Mouse (Mus musculus): ENCODE results near the gene Egr4. TPM values are rescaled to one million over a fixed set of nuclear protein-coding genes. Genes with fewer than 3 reads are reported as not detected.

Gene Egr4
- polyA plus RNA-seq, 1 experiment from 2014 or later, result not detected

DNA sequence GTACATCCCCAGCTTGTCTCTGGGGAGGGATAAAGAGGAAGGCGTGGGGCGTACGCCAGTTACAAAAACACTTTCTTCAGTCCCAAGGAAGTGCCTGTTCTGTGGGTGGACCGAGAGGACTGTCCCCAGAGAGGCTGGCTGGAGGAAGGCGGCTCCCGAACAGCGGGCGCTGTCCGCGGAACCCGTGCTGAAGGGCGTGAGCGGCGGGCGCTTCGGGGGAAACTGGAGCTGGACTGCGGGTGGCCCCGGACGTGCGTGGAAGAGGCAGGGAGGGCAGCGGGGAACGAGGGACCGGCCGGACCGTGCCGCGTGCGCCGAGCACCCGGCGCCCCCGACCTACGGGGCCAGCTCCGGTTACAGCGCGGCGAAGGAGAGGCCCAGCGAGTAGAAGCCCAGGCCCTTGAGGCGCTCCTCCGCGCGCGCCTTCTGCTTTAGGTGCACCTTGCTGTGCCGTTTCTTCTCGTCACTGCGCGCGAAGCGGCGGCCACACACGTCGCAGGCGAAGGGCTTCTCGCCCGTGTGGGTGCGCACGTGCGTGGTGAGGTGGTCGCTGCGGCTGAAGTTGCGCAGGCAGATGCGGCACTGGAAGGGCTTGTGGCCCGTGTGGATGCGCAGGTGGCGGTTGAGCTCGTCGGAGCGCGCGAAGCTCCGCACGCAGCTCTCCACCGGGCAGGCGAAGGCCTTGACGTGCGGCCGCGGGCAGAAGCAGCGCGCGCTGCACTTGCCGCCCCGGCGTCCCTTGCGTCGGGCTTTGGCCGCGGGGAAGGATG lies 1.9 kb downstream of the Egr4 start:
- Histone ChIP-seq H3K27me3 (peaks cover 91% of the 10 kb centered on the region), H3K36me3 (no peaks in the 10 kb centered on the region), H3K27ac (no peak overlapping the region), H3K4me2 (peak overlapping the region; percentile 86), H3K9ac (no peak overlapping the region), H3K4me1 (peaks cover 29% of the 10 kb centered on the region), H3K9me3 (no peaks in the 10 kb centered on the region), H3K4me3 (peak overlapping the region; percentile 43)
- under 1% methylated on average over 88 of the region's 88 CpGs for WGBS
- 0 out of 2 replicates have a peak, but pooled peaks have one; percentile 7 for ATAC-seq (ENCODE audit: insufficient number of reproducible peaks, low FRiP score, low TSS enrichment, low read depth)

DNA sequence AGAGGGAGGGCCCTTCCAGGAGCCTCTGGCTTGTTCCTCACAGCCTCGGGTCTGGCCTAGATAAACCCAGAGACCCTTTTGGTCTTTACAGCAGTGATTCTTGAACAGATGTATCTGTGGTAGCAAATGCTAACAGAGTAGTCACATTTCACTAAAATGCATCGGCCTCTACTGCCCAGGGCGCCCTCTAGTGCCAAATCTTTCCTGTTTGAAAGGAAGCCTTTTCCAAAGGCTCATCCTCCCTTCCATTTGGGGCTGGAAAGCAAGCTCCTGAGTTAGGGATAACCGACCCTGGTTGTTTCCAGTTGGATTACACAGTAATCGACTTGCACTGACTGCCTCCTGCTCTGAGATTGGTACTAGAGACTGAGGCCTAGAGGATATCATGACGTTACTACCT lies 2.9 kb downstream of the Egr4 start:
- Histone ChIP-seq H3K4me2 (no peak overlapping the region), H3K9ac (no peak overlapping the region), H3K9me3 (no peaks in the 10 kb centered on the region), H3K4me3 (no peak overlapping the region), H3K27ac (no peak overlapping the region), H3K4me1 (peaks cover 29% of the 10 kb centered on the region), H3K27me3 (peaks cover 82% of the 10 kb centered on the region), H3K36me3 (no peaks in the 10 kb centered on the region)
- no peak for ATAC-seq (ENCODE audit: insufficient number of reproducible peaks, low FRiP score, low TSS enrichment, low read depth)
- 4% methylated on average over 6 of the region's 6 CpGs for WGBS

GRCm38 (mm10) chr6:85508602-85509001 lies 4.8 kb downstream of the Egr4 start:
- 38% methylated on average over 5 of the region's 5 CpGs for WGBS
- Histone ChIP-seq H3K27ac (no peak overlapping the region), H3K4me2 (no peak overlapping the region), H3K9ac (no peak overlapping the region), H3K36me3 (no peaks in the 10 kb centered on the region), H3K9me3 (no peaks in the 10 kb centered on the region), H3K4me1 (peaks cover 25% of the 10 kb centered on the region), H3K27me3 (peaks cover 82% of the 10 kb centered on the region), H3K4me3 (no peak overlapping the region)
- no peak for ATAC-seq (ENCODE audit: insufficient number of reproducible peaks, low FRiP score, low TSS enrichment, low read depth)

- no peaks in the 10 kb centered on the region for H3K36me3 ChIP-seq
- H3K4me3 ChIP-seq, result no peak overlapping the region
- H3K9ac ChIP-seq, result no peak overlapping the region
- H3K27ac ChIP-seq, result no peak overlapping the region
- no peak overlapping the region for H3K4me2 ChIP-seq
- no peaks in the 10 kb centered on the region for H3K9me3 ChIP-seq
- 74% methylated on average over 2 of the region's 2 CpGs for WGBS
- peaks cover 17% of the 10 kb centered on the region for H3K4me1 ChIP-seq
- H3K27me3 ChIP-seq, result peaks cover 66% of the 10 kb centered on the region
- no peak for ATAC-seq (ENCODE audit: insufficient number of reproducible peaks, low FRiP score, low TSS enrichment, low read depth)
These were observed 8.5 kb downstream of the Egr4 start for GRCm38 (mm10) chr6:85504908-85505307.

- peak within 1 kb of the TSS; percentile 27; the same call in 1 of the 2 replicates for H3K9ac ChIP-seq
- ATAC-seq (ENCODE audit: insufficient number of reproducible peaks, low FRiP score, low TSS enrichment, low read depth), result no peak
- no peak within 1 kb of the TSS for H3K27ac ChIP-seq
- peaks cover 17% of the 10 kb centered on the region for H3K4me1 ChIP-seq
- H3K36me3 ChIP-seq, result no peaks in the 10 kb centered on the region
- no peaks in the 10 kb centered on the region for H3K9me3 ChIP-seq
- H3K4me3 ChIP-seq, result peak within 1 kb of the TSS; percentile 56
- peaks cover 48% of the 10 kb centered on the region for H3K27me3 ChIP-seq
- WGBS, result 1% methylated on average over 18 of the region's 22 CpGs
- H3K4me2 ChIP-seq, result peak within 1 kb of the TSS; percentile 96
These were observed 10.5 kb downstream of the Egr4 start, which contains the start of gene Fbxo41 for GRCm38 (mm10) chr6:85502911-85503250. Gene Fbxo41, minus strand, starts transcription at chr6:85502994.

DNA sequence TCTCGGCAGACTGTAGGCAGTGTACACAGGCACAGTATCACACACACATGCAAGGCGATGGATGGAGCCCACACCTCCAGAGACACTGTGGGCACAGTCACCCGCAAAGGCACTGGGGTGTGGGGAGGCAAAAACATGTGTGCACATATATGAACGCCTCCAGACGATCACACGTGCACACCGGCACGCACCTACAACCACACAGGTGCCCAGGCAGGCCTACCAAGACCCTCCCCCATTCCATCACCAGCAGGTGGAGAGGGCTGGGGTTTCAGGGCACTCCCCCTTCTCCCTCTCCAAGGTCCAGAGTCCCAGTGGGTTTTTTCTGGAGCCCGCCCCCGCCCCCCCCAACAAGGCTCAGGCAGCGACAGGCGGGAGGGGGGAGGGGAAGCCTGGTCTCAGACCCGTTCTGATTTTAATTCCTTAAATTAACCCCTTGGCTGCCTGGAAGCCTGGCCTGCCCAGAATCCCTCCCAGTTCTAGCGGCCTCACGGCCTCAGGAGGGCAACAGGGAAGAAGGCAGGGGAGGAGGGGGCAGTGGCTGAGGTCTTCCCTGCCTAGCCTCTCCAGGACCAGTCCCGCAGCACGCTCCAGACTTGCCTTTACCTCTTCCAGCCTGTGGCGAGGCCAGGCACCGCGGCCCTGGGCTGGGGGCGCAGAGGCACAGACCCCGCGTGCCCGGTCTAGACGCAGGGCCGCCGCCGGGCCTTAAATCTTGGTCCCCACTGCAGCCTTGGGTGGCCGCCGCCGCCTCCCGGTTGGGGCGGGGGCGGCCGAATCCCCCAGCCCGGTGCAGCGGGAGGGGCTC lies 11.1 kb downstream of the Egr4 start:
- no peaks in the 10 kb centered on the region for H3K9me3 ChIP-seq
- peak overlapping the region; percentile 96 for H3K4me2 ChIP-seq
- no peaks in the 10 kb centered on the region for H3K36me3 ChIP-seq
- peaks cover 17% of the 10 kb centered on the region for H3K4me1 ChIP-seq
- no peak overlapping the region for H3K27ac ChIP-seq
- ATAC-seq (ENCODE audit: insufficient number of reproducible peaks, low FRiP score, low TSS enrichment, low read depth), result peak; percentile 46; the same call in 1 of the 2 replicates
- under 1% methylated on average over 34 of the region's 37 CpGs for WGBS
- peaks cover 43% of the 10 kb centered on the region for H3K27me3 ChIP-seq
- peak overlapping the region; percentile 27; the same call in 1 of the 2 replicates for H3K9ac ChIP-seq
- H3K4me3 ChIP-seq, result peak overlapping the region; percentile 56

- H3K36me3 ChIP-seq, result no peaks in the 10 kb centered on the region
- ATAC-seq (ENCODE audit: insufficient number of reproducible peaks, low FRiP score, low TSS enrichment, low read depth), result no peak
- WGBS, result 3% methylated on average over 6 of the region's 6 CpGs
- H3K4me1 ChIP-seq, result peaks cover 17% of the 10 kb centered on the region
- peak overlapping the region; percentile 56 for H3K4me3 ChIP-seq
- no peak overlapping the region for H3K9ac ChIP-seq
- peaks cover 41% of the 10 kb centered on the region for H3K27me3 ChIP-seq
- H3K4me2 ChIP-seq, result peak overlapping the region; percentile 96; the same call in 1 of the 2 replicates
- H3K9me3 ChIP-seq, result no peaks in the 10 kb centered on the region
- no peak overlapping the region for H3K27ac ChIP-seq
These were observed 11.8 kb downstream of the Egr4 start for GRCm38 (mm10) chr6:85501571-85502102.

- no peak overlapping the region for H3K4me3 ChIP-seq
- no peak for ATAC-seq (ENCODE audit: insufficient number of reproducible peaks, low FRiP score, low TSS enrichment, low read depth)
- 51% methylated on average over 1 of the region's 1 CpGs for WGBS
- H3K27ac ChIP-seq, result no peak overlapping the region
- no peak overlapping the region for H3K4me2 ChIP-seq
- H3K4me1 ChIP-seq, result peaks cover 17% of the 10 kb centered on the region
- no peaks in the 10 kb centered on the region for H3K36me3 ChIP-seq
- no peak overlapping the region for H3K9ac ChIP-seq
- H3K9me3 ChIP-seq, result no peaks in the 10 kb centered on the region
- H3K27me3 ChIP-seq, result peaks cover 39% of the 10 kb centered on the region
These were observed 13.0 kb downstream of the Egr4 start for GRCm38 (mm10) chr6:85500416-85500815.

GRCm38 (mm10) chr6:85498147-85498546 lies 15.2 kb downstream of the Egr4 start:
- Histone ChIP-seq H3K27ac (no peak overlapping the region), H3K4me2 (no peak overlapping the region), H3K4me1 (peaks cover 16% of the 10 kb centered on the region), H3K27me3 (peaks cover 16% of the 10 kb centered on the region), H3K36me3 (no peaks in the 10 kb centered on the region), H3K9me3 (no peaks in the 10 kb centered on the region; the same call in 1 of the 2 replicates), H3K4me3 (no peak overlapping the region), H3K9ac (no peak overlapping the region)
- 62% methylated on average over 9 of the region's 9 CpGs for WGBS
- ATAC-seq (ENCODE audit: insufficient number of reproducible peaks, low FRiP score, low TSS enrichment, low read depth), result no peak

DNA sequence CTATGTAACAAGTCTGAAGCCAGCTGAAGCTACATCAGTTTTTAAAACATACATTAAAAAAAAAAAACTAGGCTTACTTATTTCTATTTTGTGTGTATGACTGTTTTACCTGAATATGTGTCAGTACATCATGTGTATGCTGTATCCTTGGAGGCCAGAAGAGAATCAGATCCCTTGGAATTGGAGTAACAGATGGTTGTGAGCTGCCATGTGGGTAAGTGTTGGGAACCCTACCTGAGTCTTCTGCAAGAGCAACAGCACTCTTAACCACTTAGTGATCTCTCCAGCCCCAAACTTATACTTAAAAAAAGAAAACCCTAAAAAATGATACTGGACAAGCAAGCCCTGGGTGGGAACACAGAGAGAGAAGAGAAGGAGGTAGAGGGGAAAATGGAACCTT lies 16.4 kb downstream of the Egr4 start:
- Histone ChIP-seq H3K4me2 (no peak overlapping the region), H3K27me3 (peaks cover 5% of the 10 kb centered on the region; the same call in 1 of the 2 replicates), H3K4me1 (peaks cover 4% of the 10 kb centered on the region), H3K4me3 (no peak overlapping the region), H3K9ac (no peak overlapping the region), H3K9me3 (no peaks in the 10 kb centered on the region; the same call in 1 of the 2 replicates), H3K27ac (no peak overlapping the region), H3K36me3 (no peaks in the 10 kb centered on the region)
- ATAC-seq (ENCODE audit: insufficient number of reproducible peaks, low FRiP score, low TSS enrichment, low read depth), result no peak

- Histone ChIP-seq H3K4me3 (no peak overlapping the region), H3K9ac (no peak overlapping the region), H3K36me3 (no peaks in the 10 kb centered on the region), H3K27me3 (peaks cover 16% of the 10 kb centered on the region), H3K9me3 (no peaks in the 10 kb centered on the region; the same call in 1 of the 2 replicates), H3K4me1 (0 out of 2 replicates have a peak, but pooled peaks cover 2% of the 10 kb centered on the region), H3K4me2 (no peak overlapping the region), H3K27ac (no peak overlapping the region)
- 24% methylated on average over 3 of the region's 3 CpGs for WGBS
- no peak for ATAC-seq (ENCODE audit: insufficient number of reproducible peaks, low FRiP score, low TSS enrichment, low read depth)
These were observed 21.8 kb downstream of the Egr4 start for GRCm38 (mm10) chr6:85491606-85492005.

DNA sequence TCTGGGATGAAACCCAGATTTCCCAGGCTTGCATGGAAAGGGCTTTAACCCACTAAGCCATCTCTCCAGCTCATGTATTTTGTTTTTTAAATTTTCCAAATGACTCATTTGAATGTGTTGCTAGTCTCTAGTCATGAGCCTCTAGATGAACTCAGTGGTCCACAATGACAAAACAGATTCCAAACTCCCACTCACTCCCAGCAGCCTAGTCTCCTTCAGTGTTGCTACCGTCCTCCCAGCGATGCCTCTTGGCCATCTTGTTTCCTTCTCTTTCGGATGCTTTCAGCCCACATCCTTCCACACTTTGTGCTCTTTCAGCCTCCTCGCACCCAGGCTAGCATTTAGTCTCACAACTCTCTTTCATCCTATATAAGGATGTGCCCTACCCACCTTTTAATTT lies 23.1 kb downstream of the Egr4 start:
- no peak for ATAC-seq (ENCODE audit: insufficient number of reproducible peaks, low FRiP score, low TSS enrichment, low read depth)

More for the DNA sequence above, 23.1 kb downstream of the Egr4 start:
- Histone ChIP-seq H3K27ac (no peak overlapping the region), H3K27me3 (peaks cover 30% of the 10 kb centered on the region), H3K4me2 (no peak overlapping the region), H3K36me3 (no peaks in the 10 kb centered on the region), H3K9me3 (no peaks in the 10 kb centered on the region; the same call in 1 of the 2 replicates), H3K9ac (no peak overlapping the region), H3K4me1 (0 out of 2 replicates have a peak, but pooled peaks cover 2% of the 10 kb centered on the region), H3K4me3 (no peak overlapping the region)
- WGBS, result 79% methylated on average over 4 of the region's 4 CpGs
